Mouse (Mus musculus): ENCODE measurements around the gene Fam24b. TPM values are rescaled to one million over a fixed set of nuclear protein-coding genes. Genes with fewer than 3 reads are reported as not detected.

The Fam24b gene
- total RNA-seq, 2 experiments from 2014 or later: not detected

- no peak for DNase-seq (ENCODE audit: low spot score)
- intact Hi-C loops (cut with DNase I): no loop called here
Observed at GRCm38 (mm10) chr7:131297151-131297550, 32.2 kb downstream of the Fam24b start.

Other genes with a start within 250 kb of the Fam24b start
- gene 4933402N03Rik, start 183.2 kb downstream of the Fam24b start, total RNA-seq (2021): not detected
- gene 5430419D17Rik, start 155.1 kb downstream of the Fam24b start, total RNA-seq (2021): 10 to 100 TPM; 12.2 to 13.0 TPM
- gene Cuzd1, start 7.2 kb downstream of the Fam24b start, total RNA-seq (2021): under 1 TPM; 0.18 to 0.45 TPM
- gene Fam24a, start 4.3 kb upstream of the Fam24b start, total RNA-seq (2021): not detected
- gene 2310057M21Rik, start 33.2 kb upstream of the Fam24b start, total RNA-seq (2021): 10 to 100 TPM; 10.9 to 11.0 TPM
- gene Pstk, start 41.6 kb upstream of the Fam24b start, total RNA-seq (2021): 10 to 100 TPM; 43.3 to 50.5 TPM
- gene Ikzf5, start 81.0 kb upstream of the Fam24b start, total RNA-seq (2021): 10 to 100 TPM; 33.5 to 37.8 TPM
- gene Acadsb, start 81.1 kb upstream of the Fam24b start, total RNA-seq (2021): 100 to 1,000 TPM; 166 to 170 TPM
- gene Hmx3, start 213.4 kb upstream of the Fam24b start, total RNA-seq (2021): not detected
- gene Hmx2, start 219.3 kb upstream of the Fam24b start, total RNA-seq (2021): not detected
- 10 to 100 TPM; 32.5 to 32.8 TPM for gene Bub3, start 230.7 kb upstream of the Fam24b start, total RNA-seq (2021)

All from heart, postnatal 25 days (tissue).